Mouse (Mus musculus) hematopoietic stem cell, adult 5-6 weeks (primary cell): Measurements from ENCODE around the gene Saa3. TPM values are rescaled to one million over a fixed set of nuclear protein-coding genes. Genes with fewer than 3 reads are reported as not detected.
"Not testable (repeated sequence)": the region's sequence is repeated elsewhere in the genome, so short reads cannot be mapped to it uniquely, and the experiment has no call there.

Experiments used
- ATAC-seq, 2 experiments: fragments of 125-278 bp in 1 of 2; replicated peaks in 1 of 2; 2 replicates each; pipeline ENCODE4 v1.8.0; 2016 to 2017; ENCODE audit warnings: inconsistent platforms in 2 of 2, mild to moderate bottlenecking in 2 of 2, moderate number of reproducible peaks in 2 of 2, low read depth in 1 of 2, moderate TSS enrichment in 1 of 2; ENCODE audit not compliant: low FRiP score in 2 of 2, poor library complexity in 2 of 2, severe bottlenecking in 2 of 2, insufficient read depth in 1 of 2, low TSS enrichment in 1 of 2
- total RNA-seq: library from RNA; stranded (forward); fragments of 172-1452, 232-1000 nt; gene quantifications from 2 replicates; pipeline ENCODE4 v1.2.3, GENCODE M21; 2017

Gene Saa3
- total RNA-seq, 1 experiment from 2014 or later: not detected

DNA sequence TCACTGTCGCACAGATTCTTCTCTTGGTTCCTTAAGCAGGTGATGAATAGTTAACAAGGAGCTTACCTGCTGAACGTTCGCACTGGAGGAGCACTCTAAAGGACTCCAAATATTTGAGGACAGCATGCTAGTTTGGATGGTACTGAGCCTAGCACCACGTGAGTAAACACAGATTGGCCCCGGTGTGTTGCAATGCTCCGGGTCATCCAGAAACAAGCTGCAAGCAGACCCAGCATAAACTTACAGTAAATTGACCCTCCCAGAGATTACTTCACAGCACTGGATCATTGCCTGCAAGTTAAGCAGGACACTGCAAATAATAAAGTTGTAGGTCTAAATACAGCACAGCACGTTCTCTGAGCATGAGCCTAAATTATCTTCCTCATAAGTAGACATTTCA is 4.0 kb upstream of the Saa3 start:
- ATAC-seq: no peak

DNA sequence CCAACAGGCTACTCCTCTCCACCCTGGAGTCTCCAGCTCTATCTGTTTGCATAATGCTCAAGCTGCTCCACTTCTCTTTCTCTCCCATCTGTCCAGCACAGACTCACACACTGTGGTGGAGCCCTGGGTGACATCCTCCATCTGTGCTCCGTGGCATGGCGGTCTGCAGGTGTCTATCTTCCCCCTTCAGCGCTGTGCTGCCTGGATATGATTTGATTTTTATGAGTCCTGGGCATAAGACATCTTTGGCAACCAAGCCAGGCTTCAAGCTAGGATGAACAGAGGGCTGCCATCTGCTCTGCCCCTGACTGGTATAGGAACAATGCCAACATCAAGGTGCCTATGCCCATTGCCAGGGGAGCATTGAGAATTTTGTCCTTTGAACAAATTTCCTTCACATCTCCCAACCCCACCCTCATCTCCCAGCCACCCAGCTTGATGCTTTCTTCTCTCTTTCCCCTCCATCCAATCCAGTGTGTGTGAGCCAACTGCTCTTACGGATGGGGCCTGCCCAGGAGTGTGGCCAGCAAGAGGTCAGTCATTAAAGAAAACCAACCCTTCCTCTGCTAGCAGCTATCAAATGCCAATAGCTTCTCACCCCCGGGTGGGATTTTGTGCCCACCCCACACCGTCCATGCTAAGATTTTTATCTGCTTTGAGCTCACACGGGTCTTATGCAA is 3.2 kb upstream of the Saa3 start:
- no peak for ATAC-seq

DNA sequence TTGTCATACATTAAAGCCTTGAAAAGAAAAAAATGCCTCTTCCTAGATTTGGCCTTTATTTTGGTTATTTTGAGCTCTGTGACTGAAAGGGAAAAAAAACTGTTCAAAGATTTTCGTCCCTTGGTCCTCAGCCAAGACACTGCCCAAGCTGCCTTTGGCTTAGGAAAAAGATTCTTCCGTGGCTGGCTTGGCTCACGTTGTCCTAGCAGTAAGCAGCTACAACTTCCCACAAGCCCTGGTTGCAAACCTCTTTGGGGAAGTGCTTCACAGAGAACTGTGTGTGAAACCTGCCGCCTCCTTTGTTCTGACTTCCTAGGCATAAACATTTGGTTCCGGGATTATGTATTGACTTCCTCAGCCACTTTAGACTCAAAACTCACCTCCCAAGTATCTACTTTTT is 1.4 kb upstream of the Saa3 start:
- no peak for ATAC-seq

DNA sequence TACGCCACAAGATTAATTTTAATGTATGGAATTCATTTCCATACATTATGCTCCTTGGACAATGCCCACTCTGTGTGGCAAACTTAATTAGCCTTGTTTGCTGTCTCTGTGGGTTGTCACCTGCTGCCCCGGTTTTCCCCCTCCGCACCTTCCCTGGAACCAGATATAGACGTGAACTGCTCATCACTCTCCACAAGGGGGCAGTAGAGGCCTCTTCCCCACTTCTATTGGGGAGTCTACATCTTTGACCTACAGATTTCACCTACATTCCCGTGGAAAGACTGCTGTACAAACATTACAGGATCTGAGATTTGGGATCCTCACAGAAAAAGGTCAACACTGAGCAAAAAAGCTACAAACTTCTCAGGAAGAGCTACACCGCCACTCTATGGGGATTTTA is 982 bp downstream of the Saa3 start:
- 0 out of 4 replicates have a peak, but pooled peaks have one; percentile 33 to 41 for ATAC-seq

DNA sequence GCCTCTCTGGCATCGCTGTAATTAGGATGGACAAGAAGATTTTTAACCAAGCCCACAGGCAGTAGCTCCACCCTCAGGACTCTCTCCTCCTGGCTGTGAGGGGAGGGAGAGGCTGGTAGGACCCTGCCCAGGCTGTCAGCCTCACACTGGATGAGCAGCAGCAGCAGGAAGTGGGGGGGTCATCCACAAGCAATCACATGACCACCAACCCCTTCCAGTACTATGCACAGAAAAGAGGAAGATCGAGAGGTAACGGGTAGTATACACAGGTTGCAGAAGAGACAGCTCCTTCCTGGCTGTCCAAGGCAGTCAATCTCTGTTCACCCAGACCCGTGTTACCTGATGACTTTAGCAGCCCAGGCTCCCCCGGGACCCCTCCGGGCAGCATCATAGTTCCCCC is 3.2 kb downstream of the Saa3 start:
- peak; percentile 70 to 79 for ATAC-seq

DNA sequence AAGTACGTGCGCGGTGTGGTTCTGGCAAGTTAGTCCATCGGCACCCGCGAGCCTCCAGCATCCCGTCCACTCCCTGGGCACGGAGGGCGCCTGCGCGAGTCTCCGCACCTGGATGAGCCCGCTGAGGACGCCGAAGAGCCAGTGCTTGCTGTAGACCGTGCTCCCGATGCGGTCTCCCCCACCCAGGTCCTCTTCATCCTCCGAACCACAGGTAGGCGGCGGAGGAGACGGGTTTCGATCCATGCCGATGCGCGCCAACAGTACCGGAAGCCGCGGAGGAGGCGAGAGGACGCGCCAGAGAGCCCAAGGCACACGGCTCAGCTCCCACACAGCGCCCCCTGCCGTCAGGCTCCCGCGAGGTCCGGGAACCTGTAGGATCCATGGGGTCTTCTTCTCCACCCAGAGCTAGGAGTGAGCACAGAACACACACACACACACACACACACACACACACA is 5.1 kb downstream of the Saa3 start, which contains the start of gene Saal1:
Saal1 (minus strand) TSS at position 291 of the 455 bp plus-strand sequence.
- ATAC-seq: peak; percentile 83 to 92

DNA sequence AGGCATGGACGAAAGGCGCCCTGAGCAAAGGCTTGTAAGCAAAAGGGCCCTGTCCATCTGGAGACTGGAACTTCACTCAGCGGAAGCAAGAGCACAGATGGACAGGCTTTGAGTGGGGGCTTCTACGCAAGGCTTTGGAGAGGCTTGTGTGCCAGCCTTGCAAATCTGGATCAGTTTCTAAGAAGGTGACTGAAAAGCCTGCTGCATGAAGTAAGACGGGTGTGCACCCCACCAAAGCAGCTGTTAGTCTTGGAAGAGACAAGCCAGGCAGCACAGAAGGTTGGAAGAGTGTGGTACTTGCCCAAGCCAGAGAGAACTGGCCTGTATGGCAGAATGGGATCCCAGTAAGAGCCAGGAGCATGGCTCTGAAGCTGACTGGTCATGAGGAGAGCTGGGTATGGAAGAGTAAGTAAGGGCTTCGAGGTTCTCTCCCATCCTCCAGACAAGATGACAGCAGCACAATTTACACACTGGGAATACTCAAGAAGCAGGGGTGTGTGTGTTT is 14.9 kb downstream of the Saa3 start:
- no peak for ATAC-seq

DNA sequence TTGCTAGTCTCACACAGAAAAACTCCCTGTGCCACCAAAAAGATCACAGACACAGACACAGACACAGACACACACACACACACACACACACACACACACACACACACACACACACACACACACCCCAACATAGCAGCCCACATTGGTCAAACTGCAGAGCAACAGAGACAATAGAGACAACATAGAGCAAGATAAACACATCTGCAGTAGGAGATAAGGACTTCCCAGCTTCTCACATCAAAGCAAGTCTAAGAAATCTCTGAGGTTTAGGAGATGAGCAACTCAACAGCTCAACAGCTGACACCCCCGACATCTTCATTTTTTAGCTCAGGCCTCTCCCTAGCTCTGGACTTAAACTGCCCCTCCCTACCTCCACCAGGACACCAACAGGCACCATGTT is 18.7 kb downstream of the Saa3 start:
- ATAC-seq: no peak

DNA sequence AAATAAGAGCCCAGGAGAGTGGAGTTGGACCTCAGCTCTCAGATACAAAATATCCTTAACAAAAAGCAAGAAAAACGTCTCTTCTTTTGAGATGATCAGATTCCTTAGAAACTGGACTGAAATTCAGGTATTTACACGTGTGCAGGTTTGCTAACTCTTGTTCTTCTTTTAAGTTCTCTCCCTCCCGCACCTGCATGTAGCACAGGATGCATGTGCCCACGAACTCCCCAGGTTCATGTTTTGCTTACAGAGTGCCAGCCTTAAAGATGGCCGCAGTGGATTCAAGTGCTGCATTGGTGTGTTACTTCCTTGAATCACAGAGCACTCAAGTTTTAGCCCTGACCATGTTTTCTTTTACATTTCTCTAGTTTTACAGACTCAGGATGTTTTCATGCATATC is 28.7 kb downstream of the Saa3 start:
- no peak for ATAC-seq

DNA sequence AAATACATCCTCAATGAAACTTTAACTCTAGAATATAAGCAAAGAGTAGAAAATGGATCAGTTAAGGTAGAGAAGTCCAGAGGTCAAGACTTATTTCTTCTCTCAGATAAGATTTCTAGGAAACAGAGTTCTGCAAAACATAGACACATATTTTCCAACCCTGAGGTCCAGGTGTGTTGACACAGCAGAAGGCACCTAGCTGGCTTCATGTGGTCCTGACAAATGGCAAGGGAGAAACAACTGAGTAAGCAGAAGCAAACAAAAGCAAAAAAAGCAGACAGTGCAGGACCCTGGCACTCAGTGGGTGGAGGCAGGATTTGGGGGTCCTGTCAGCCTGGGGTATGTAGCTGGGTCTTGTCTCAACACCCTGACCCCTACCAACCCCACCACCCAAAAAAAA is 34.8 kb downstream of the Saa3 start:
- ATAC-seq: no peak

DNA sequence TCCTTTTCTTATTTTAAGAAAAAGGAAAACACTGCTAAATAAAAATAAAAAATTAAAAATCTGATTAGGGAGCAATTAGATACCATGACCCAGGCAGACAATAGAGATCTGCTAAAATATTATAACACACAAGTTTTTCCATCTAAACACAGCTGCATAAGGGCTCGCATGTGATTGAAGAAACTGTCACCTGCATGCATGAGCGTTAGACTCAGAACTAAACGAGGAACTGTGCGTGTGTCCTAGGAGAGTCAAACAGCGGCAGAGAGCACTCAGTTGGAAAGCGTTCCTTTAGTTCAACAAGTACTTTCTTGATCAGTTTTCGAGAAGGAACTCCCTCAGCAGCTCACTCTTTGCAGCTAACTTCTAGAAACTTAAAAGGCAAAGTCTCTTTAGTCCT is 36.5 kb downstream of the Saa3 start:
- not testable (repeated sequence) for ATAC-seq

DNA sequence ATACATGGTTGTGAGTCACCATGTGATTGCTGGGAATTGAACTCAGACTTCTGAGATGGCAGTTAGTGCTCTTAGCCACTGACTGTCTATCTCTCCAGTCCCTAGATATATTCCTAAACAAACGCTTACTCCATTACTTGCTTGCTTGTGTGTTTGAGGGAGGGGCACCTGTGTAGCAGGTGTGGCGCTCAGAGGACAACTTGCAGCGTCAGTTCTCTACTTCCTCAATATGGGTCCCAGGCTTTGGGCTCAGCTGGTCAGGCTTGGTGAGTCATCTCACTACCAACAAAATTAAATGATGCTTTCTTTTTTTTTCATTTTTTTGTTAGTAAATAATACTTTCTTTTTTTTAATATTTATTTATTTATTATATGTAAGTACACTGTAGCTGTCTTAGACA is 37.1 kb downstream of the Saa3 start:
- no peak for ATAC-seq

DNA sequence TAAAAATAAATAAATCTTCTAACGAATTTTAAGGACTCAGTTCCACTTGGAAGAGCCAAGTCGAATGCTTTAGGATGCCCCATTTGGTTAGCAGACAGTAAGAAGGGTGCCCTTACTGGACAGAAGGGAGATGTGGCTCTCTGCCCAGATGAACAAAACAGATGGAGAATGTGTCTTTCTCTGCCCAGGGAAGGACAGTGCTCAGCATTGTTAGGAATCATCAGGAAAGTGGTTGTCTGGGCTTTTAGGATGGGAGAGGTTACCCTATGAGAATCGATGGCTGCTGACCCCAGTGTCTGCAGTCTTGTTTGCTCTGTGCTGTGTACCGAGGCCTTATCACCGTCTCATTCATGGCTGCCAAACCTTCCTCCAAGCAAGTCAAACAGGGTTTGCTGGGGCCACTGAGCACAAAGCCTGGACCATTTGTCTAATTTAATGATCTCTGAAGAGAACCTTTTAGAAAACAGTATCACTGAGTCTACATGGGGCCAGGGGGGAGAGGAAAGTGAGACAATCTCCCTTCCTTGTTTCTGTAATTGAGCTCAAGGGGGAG is 38.6 kb downstream of the Saa3 start:
- no peak for ATAC-seq

DNA sequence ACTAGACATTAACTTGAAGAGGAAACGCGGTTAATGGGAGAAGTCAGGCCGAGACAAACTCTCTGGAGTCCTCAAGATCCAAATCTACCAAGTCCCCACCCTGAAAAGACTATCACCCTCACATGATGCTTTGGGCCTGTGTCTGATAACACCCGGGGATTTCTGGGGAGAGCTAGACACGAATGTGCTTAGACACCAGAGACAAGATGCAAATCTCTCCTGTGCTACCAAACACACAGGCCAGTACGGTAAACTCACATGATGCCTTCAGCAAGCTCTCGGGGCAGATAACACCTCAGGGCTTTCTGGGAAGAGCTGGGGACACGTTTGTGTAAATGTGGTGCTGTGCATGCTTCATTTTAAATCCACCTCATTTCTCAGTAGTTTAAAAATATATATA is 39.6 kb downstream of the Saa3 start:
- no peak for ATAC-seq

DNA sequence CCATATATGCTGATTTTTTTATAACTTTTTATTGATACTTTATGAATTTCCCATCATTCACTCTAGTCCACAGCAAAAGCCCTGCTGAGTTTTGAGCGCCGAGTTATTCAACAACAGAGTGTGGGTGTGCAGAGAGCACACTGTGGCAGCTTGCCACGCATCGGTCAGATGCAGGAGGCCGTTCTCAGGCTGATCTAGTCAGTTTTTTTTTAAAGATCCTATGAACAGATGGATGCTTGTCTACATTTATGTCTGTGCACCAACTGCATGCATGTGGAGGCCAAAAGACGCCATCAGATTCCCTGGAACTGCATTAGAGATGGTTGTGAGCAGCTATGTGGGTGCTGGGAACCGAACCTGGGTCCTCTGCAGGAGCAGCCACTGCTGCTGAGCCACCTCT is 40.4 kb downstream of the Saa3 start:
- no peak for ATAC-seq

DNA sequence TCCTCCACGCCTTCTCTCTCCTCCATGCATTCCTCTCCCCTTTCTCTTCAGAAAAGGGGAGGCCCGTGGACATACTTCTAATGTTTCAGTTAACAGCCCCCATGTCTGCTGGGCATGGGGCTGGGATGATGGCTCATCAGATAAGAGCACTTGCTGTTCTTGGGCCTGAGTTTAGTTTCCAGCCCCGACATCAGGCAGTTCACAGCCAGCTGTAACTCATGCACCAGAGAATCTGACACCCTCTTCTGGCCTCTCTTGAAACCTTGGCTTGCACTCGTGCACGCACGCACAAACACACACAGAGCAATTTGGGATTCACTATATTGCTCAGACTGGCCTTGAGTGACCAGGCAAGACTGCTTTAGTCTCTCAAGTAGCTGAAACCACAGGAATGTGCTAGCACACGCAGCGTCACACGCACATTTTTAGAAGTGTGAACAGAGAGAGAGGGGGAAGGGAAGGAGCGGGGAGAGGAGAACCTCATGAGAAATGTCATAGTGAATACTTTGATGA is 43.3 kb downstream of the Saa3 start, which contains the start of gene Tph1:
Tph1 (minus strand) TSS at position 378 of the 513 bp plus-strand sequence.
- ATAC-seq: 0 out of 4 replicates have a peak, but pooled peaks of 1 of the 2 experiments have one; percentile 25

DNA sequence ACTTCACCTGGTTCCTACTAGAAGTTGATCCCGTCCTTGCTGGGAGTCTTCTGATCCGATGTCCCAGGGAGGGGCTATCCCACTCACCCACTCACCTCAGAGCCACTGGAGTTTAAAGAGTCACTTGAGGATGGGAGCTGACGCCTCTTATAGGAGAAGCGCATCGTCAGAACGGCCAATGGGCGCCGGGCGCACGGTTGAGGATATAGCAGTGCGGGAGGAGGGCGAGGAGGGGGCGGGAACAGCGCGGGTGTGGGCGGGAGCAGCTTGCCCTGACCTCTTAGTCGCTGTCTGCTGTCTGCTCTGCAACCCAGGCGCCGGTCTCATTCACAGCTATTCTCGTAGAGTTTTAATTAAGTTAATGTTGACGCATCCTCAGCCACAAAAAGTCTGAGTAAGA is 48.2 kb downstream of the Saa3 start:
- peak; percentile 46 to 66; a peak in 3 of 4 replicates for ATAC-seq

DNA sequence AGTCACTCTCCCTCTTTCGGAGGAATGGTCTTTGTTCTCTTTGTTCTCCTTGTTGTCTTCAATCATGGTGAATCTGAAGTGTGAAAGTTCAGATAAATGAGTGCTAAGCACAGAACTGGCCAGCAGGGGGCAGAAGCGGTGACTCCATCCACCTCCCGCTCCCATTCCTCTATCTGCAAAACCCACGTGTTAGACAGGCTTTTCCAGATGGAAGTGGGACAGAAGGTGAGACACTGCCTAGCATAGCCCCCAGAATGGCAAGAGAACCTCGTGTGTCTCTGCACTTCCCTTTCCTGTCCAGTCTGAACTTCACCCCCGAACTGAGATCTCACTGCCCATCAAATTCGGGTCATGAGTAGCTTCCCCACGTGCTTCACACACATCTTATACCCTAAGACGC is 50.3 kb downstream of the Saa3 start:
- ATAC-seq: peak in 1 of 2 experiments; percentile 54; a peak in 1 of 4 replicates
